Mouse (Mus musculus) heart, embryonic 11.5 days (tissue): ENCODE measurements around the gene Stx5a. TPM values are rescaled to one million over a fixed set of nuclear protein-coding genes. Genes with fewer than 3 reads are reported as not detected.
"Not testable (repeated sequence)": the region's sequence is repeated elsewhere in the genome, so short reads cannot be mapped to it uniquely, and the experiment has no call there.

Source experiments
- ATAC-seq: fragments of 200-750 bp; cut with Nextera tagmentation; replicated peaks from 2 replicates; pipeline ENCODE4 v1.8.0; 2017; ENCODE audit warnings: moderate library complexity; ENCODE audit not compliant: insufficient number of reproducible peaks, low FRiP score, low TSS enrichment
- H3K27ac ChIP-seq: fragments of 300-500 bp; sonication (generic); 2 replicates; pipeline ENCODE4 v1.5.1; 2014; ENCODE audit warnings: mild to moderate bottlenecking, low read depth, low read length
- H3K27me3 ChIP-seq: fragments of 300-500 bp; sonication (generic); 2 replicates; pipeline ENCODE4 v1.6.1; 2014; ENCODE audit warnings: mild to moderate bottlenecking, low read length, mixed read lengths; ENCODE audit not compliant: control insufficient read depth, insufficient read depth
- H3K36me3 ChIP-seq: fragments of 300-500 bp; sonication (generic); 2 replicates; pipeline ENCODE4 v1.6.1; 2014; ENCODE audit warnings: mild to moderate bottlenecking, low read length, moderate library complexity, mixed read lengths; ENCODE audit not compliant: control insufficient read depth, insufficient read depth
- H3K4me1 ChIP-seq: fragments of 300-500 bp; sonication (generic); 2 replicates; pipeline ENCODE4 v1.6.1; 2014; ENCODE audit warnings: low read length; ENCODE audit not compliant: control insufficient read depth, insufficient read depth
- H3K4me2 ChIP-seq: fragments of 300-500 bp; sonication (generic); 2 replicates; pipeline ENCODE4 v1.6.1; 2014; ENCODE audit warnings: mild to moderate bottlenecking, moderate library complexity
- H3K4me3 ChIP-seq: fragments of 300-500 bp; sonication (generic); 2 replicates; pipeline ENCODE4 v1.5.1; 2014; ENCODE audit warnings: low read depth, low read length
- H3K9ac ChIP-seq: fragments of 300-500 bp; sonication (generic); 2 replicates; pipeline ENCODE4 v1.6.1; 2014; ENCODE audit warnings: mild to moderate bottlenecking, low read depth, low read length, moderate library complexity
- H3K9me3 ChIP-seq: fragments of 300-500 bp; sonication (generic); replicated peaks from 2 replicates; pipeline ENCODE4 v1.6.1; 2016; ENCODE audit warnings: low read length; ENCODE audit not compliant: control insufficient read depth
- WGBS: fragments of 180-500 bp; shearing (Covaris S2); extraction: QIAGEN DNeasy Blood & Tissue Kit; methylation state at CpG from one replicate; pipeline ENCODE4 v1.1.7; 2014; ENCODE audit not compliant: insufficient replicate concordance; 5-methylcytosine and 5-hydroxymethylcytosine counted together
- polyA plus RNA-seq: library from polyadenylated mRNA; unstranded; fragments of >200 nt; fragmentation: Nextera tagmentation; extraction: Ambion mirVana; gene quantifications from 2 replicates; pipeline ENCODE4 v1.2.1, GENCODE M21; 2014

Stx5a gene
- polyA plus RNA-seq, 1 experiment from 2014 or later, result 85.1 TPM

DNA sequence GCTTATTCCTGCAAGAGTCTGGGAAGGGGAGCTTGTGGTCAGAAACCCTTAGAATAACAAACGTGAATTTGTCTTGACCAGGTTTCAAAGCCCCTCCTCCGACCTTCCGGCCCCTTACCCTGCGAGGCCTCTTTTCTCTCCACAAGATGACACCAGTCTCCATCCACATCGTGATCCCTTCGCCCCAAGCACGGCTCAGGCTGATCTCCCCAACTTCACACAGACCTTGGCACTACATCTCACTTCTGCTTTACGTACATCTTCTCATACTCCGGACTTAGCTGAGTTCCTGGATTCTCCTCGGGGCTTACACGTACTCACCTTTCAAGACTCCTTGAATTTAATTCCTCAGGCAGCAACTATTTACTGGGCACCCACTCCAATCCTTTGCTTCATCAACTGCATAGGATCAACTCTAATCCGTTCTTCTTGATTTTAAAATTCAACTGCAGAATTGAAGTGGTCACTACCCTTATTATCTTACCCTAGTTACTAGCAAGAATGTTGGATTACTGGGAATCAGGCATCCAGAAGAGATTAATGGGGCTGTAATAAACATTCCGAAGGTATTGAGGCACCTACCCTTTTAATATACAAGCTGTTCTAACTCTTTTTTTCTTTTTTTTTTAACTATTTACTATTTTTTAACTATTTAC is 27.1 kb upstream of the Stx5a start:
- no peaks in the 10 kb centered on the region for H3K9me3 ChIP-seq
- peak overlapping the region; percentile 72 for H3K4me3 ChIP-seq
- peak overlapping the region; percentile 88 for H3K27ac ChIP-seq
- peaks cover 17% of the 10 kb centered on the region for H3K4me1 ChIP-seq
- H3K9ac ChIP-seq, result peak overlapping the region; percentile 90
- ATAC-seq, result no peak
- WGBS, result 8% methylated on average over 13 of the region's 13 CpGs
- peaks cover 18% of the 10 kb centered on the region for H3K36me3 ChIP-seq
- peak overlapping the region; percentile 68 for H3K4me2 ChIP-seq
- H3K27me3 ChIP-seq, result no peaks in the 10 kb centered on the region

DNA sequence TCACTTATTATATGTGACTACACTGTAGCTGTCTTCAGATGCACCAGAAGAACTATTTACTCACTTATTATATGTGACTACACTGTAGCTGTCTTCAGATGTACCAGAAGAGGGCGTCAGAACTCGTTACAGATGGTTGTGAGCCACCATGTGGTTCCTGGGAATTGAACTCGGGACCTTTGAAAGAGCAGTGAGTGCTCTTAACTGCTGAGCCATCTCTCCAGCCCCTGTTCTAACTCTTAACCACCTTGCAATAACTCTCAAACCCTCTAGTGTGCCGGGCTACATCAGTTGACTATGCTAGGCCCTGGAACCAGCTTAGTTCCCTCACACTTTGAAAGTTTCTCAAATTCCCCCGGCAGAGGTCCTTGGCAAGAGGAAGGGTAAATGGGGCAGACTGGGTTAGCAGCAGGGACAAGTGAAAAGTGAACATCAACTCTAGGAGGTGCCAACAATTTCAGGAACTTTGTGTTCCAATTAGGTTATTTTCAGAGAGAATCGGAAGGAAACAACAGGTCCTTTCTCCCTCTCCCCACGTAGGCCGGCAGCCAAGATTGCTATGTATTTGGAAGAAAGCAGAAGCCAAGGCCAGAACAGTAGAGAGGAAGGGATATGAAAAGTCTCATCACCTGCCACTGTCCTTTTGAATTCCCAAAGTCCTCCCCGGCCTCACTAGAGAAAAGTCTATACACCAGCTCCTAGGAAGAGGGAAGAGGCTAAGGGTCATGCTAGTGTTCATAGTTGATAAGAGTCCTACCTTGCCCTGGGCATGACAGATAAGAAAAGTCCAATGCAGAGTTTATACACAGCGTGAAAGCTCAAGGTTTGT is 26.3 kb upstream of the Stx5a start:
- Histone ChIP-seq H3K4me1 (peaks cover 17% of the 10 kb centered on the region), H3K27me3 (no peaks in the 10 kb centered on the region), H3K4me3 (peak overlapping the region; percentile 72; the same call in 1 of the 2 replicates), H3K27ac (peak overlapping the region; percentile 86), H3K4me2 (peak overlapping the region; percentile 33; the same call in 1 of the 2 replicates), H3K9me3 (no peaks in the 10 kb centered on the region), H3K36me3 (peaks cover 13% of the 10 kb centered on the region), H3K9ac (no peak overlapping the region)
- peak; percentile 65; the same call in 1 of the 2 replicates for ATAC-seq
- WGBS, result 70% methylated on average over 10 of the region's 10 CpGs

- no peak overlapping the region for H3K4me3 ChIP-seq
- H3K9me3 ChIP-seq, result no peaks in the 10 kb centered on the region
- peaks cover 7% of the 10 kb centered on the region for H3K36me3 ChIP-seq
- H3K4me2 ChIP-seq, result no peak overlapping the region
- ATAC-seq, result no peak
- H3K27ac ChIP-seq, result peak overlapping the region; percentile 47
- peaks cover 13% of the 10 kb centered on the region for H3K4me1 ChIP-seq
- no peaks in the 10 kb centered on the region for H3K27me3 ChIP-seq
- WGBS, result 69% methylated on average over 10 of the region's 10 CpGs
- H3K9ac ChIP-seq, result no peak overlapping the region
Observed at GRCm38 (mm10) chr19:8715868-8716766, 25.1 kb upstream of the Stx5a start.

DNA sequence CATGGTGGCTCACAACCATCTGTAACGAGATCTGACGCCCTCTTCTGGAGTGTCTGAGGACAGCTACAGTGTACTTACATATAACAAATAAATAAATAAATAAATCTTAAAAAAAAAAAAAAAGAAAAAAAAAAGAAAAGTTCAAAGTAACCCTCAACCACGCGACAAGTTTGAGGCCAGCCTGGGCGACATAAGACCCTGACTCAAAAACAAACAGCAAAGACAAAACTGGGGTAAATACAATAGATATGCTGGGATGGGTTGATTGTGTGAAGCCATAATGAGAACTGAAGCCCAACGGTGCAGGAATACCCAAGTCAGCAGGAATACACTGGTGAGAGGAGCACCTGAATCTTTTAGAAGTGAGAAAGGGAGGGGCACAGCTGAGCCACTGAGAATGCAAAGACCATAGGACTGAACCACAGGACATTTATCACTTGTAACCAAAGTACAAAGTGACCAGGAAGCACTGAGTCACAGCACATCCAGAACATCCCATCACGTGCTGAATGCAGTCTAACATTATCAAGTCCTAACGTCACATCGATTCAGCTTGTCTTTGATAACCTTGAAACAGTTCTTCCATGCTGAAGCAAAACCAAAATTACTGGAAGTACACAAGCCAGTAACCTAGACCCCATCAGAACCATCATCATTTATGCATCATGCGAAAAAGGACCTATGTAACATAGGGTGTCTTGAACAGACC is 24.3 kb upstream of the Stx5a start:
- no peak overlapping the region for H3K4me3 ChIP-seq
- no peaks in the 10 kb centered on the region for H3K9me3 ChIP-seq
- ATAC-seq, result no peak
- H3K4me2 ChIP-seq, result no peak overlapping the region
- 0 out of 2 replicates have a peak overlapping the region, but pooled peaks have one; percentile 7 for H3K27ac ChIP-seq
- 70% methylated on average over 8 of the region's 10 CpGs for WGBS
- peaks cover 9% of the 10 kb centered on the region for H3K4me1 ChIP-seq
- H3K27me3 ChIP-seq, result no peaks in the 10 kb centered on the region
- no peak overlapping the region for H3K9ac ChIP-seq
- H3K36me3 ChIP-seq, result peaks cover 2% of the 10 kb centered on the region; the same call in 1 of the 2 replicates

- 67% methylated on average over 3 of the region's 3 CpGs for WGBS
- Histone ChIP-seq H3K4me1 (peaks cover 9% of the 10 kb centered on the region), H3K9me3 (no peaks in the 10 kb centered on the region), H3K9ac (no peak overlapping the region), H3K4me2 (no peak overlapping the region), H3K36me3 (no peaks in the 10 kb centered on the region), H3K27me3 (no peaks in the 10 kb centered on the region), H3K4me3 (no peak overlapping the region), H3K27ac (no peak overlapping the region)
- no peak for ATAC-seq
Observed at GRCm38 (mm10) chr19:8718357-8718756, 22.9 kb upstream of the Stx5a start.

DNA sequence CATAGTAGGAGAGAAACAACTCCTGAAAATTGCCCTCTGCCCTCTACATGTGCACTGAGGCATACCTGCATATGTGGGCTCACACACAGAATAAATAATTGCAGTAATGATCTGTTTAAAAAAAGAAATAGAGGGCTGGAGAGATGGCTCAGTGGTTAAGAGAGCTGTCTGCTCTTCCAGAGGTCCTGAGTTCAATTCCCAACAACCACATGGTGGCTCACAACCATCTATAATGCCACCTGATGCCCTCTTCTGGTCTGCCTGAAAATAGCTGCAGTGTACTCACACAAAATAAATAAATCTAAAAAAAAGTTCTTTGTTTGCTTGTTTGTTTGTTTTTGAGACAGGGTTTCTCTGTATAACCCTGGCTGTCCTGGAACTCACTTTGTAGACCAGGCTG is 22.2 kb upstream of the Stx5a start:
- not testable (repeated sequence) for H3K9me3 ChIP-seq, H3K27ac ChIP-seq, ATAC-seq

GRCm38 (mm10) chr19:8721378-8721777 is 19.8 kb upstream of the Stx5a start:
- peaks cover 15% of the 10 kb centered on the region for H3K4me1 ChIP-seq
- peak overlapping the region; percentile 92 for H3K4me2 ChIP-seq
- WGBS, result 74% methylated on average over 1 of the region's 1 CpGs
- H3K27ac ChIP-seq, result no peak overlapping the region
- H3K27me3 ChIP-seq, result no peaks in the 10 kb centered on the region
- no peaks in the 10 kb centered on the region for H3K9me3 ChIP-seq
- no peak overlapping the region for H3K9ac ChIP-seq
- H3K4me3 ChIP-seq, result no peak overlapping the region
- H3K36me3 ChIP-seq, result peaks cover 16% of the 10 kb centered on the region
- ATAC-seq, result no peak

More for the DNA sequence above, 22.2 kb upstream of the Stx5a start:
- H3K4me3 ChIP-seq, H3K9ac ChIP-seq, H3K27me3 ChIP-seq, H3K4me2 ChIP-seq, H3K4me1 ChIP-seq, H3K36me3 ChIP-seq: not testable (repeated sequence)

- Histone ChIP-seq H3K4me2 (peak overlapping the region; percentile 92), H3K4me3 (peak overlapping the region; percentile 80), H3K9me3 (no peaks in the 10 kb centered on the region), H3K27me3 (no peaks in the 10 kb centered on the region), H3K27ac (peak overlapping the region; percentile 96), H3K9ac (peak overlapping the region; percentile 95), H3K4me1 (peaks cover 15% of the 10 kb centered on the region), H3K36me3 (peaks cover 20% of the 10 kb centered on the region)
- no peak for ATAC-seq
- WGBS, result 56% methylated on average over 4 of the region's 4 CpGs
Observed at GRCm38 (mm10) chr19:8722021-8722420, 19.2 kb upstream of the Stx5a start.
